Mouse (Mus musculus): ENCODE data around the gene Nsa2. TPM values are rescaled to one million over a fixed set of nuclear protein-coding genes. Genes with fewer than 3 reads are reported as not detected.

The Nsa2 gene
- 28.5 and 38.6 TPM in 2 replicates for polyA plus RNA-seq (2021; fragmentation: Nextera tagmentation)
- long read RNA-seq, experiment 1, transcript Nsa2-201 (6 exons, 2,700 nt) = major isoform, 16 of 23 reads
- long read RNA-seq, experiment 1, partial matches to known transcripts = 6 of 23 reads
- long read RNA-seq, experiment 1, other reads (novel, unspliced or antisense) = 1 of 23 reads
- long read RNA-seq, experiment 2, partial matches to known transcripts = 26 of 42 reads
- long read RNA-seq, experiment 2, other reads (novel, unspliced or antisense) = 12 of 42 reads

DNA sequence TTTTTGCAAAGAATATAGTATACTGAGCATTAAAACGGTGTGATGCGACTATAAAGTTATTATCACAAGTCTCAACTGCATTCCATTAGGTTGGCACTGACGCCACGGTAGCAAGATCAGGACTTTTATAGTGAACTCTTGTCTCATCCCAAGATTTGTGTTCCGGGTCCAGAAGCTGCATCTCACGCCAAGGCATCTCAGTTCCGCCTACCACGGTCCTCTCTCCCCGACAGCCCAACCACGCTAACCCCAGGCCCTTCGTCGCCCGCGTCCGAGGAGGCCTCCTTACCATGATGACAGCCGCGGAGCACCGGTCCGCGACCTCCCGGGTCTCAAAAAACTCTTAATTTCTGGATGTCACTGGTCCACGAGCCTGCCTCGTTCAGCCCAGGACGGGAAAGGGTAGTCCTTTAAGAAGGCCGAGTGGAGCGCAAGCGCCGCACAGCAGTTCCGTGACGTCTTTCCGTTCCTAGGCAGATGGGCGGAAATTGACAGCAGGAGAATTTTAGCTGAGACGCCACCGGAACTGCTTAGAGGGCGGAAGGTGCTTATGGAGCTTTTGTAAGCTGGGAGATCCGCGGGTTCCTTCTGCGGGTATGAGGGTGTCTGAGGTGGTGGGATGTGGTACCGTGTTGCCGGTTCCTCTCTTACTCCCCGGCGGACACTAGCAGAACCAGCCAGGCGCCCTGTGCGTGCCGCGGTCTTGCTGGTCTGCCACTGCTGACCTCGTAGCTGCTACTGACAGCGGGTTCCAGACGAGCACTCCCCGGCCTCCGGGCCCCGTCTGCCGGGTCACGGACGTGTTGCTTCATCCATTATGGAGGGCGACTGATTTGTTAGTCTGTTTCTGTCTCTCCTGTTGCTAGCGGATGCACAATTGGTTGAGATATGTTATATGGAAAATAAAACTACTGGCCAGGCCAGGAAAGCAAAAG, at the start of gene Nsa2, which contains the start of gene Gfm2:
Gene Nsa2, minus strand, starts transcription at position 472 of the 935 bp plus-strand sequence.
Gene Gfm2, plus strand, starts transcription at position 472 of the 935 bp plus-strand sequence.

DNA sequence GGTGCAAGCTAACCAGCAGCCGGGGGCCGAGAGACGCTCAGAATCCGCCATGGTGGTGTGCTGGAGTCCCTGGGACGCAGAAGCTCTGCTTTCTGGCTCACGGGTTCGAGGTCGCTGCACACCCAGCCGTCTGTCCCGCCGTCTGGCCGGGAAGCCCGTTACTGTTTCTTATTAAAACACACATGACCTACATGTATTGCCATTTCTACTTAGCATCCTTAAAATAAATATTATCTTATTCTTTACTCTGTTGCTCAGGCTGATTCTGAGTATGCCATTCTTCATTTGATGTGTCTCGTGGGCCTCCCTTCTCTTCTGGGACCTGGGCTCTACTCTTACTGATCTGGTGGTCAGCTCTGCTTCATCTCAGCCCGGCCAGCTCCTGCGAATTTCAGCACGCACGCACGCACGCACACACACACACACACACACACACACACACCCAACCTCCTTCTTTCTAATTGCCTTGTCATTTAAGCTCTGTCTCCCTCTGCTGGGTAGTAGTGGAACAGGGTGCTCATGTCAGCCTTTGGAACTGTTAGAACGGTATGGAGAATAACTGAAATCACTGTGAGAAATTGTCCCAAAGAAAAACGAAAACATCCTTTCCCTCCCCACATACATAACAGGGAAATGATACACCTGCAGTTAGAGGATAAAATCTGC, 38.4 kb downstream of the Nsa2 start, which contains the start of gene Gm6169:
Gene Gm6169, minus strand, starts transcription at position 51 of the 666 bp plus-strand sequence.

Other genes starting within 250 kb of the Nsa2 start
- gene Gcnt4, start 213.2 kb downstream of the Nsa2 start, polyA plus RNA-seq (2021; fragmentation: Nextera tagmentation) = 3.0 and 4.4 TPM in 2 replicates
- gene 1700029F12Rik, start 103.6 kb downstream of the Nsa2 start, polyA plus RNA-seq (2021; fragmentation: Nextera tagmentation) = not detected in 2 replicates
- 13.5 and 16.1 TPM in 2 replicates for gene Fam169a, start 70.7 kb downstream of the Nsa2 start, polyA plus RNA-seq (2021; fragmentation: Nextera tagmentation)
- 0.25 TPM in 1 of 2 replicates, not detected in the other for gene Gm6169, start 38.7 kb downstream of the Nsa2 start, polyA plus RNA-seq (2021; fragmentation: Nextera tagmentation)
- 10.5 and 12.9 TPM in 2 replicates for gene Gfm2, start within 50 bp of the Nsa2 start, polyA plus RNA-seq (2021; fragmentation: Nextera tagmentation)
- 231 and 271 TPM in 2 replicates for gene Hexb, start 60.4 kb upstream of the Nsa2 start, polyA plus RNA-seq (2021; fragmentation: Nextera tagmentation)
- gene Enc1, start 103.2 kb upstream of the Nsa2 start, polyA plus RNA-seq (2021; fragmentation: Nextera tagmentation) = 48.7 and 129 TPM in 2 replicates